Mouse (Mus musculus) C2C12 (cell line): ENCODE results near the gene Nr3c2.

Experiments used
- CTCF ChIP-seq: IDR thresholded peaks from one replicate; pipeline ENCODE4 v1.5.1; 2011; ENCODE audit not compliant: control insufficient read depth, insufficient read depth, insufficient read length
- MYOD1 ChIP-seq: IDR thresholded peaks from one replicate; pipeline ENCODE4 v1.6.1; 2011; ENCODE audit warnings: low read depth; ENCODE audit not compliant: control insufficient read depth, insufficient read length
- USF1 ChIP-seq: IDR thresholded peaks from one replicate; pipeline ENCODE4 v1.6.1; 2011; ENCODE audit warnings: low read depth, mild to moderate bottlenecking, control low read depth, moderate library complexity

- no peak for TF ChIP-seq USF1
- no peak for TF ChIP-seq CTCF
- TF ChIP-seq MYOD1 = no peak
Measured at GRCm38 (mm10) chr8:76911206-76911605, 12.0 kb downstream of the Nr3c2 start.
